Mouse (Mus musculus) stomach, adult 2 months (tissue): ENCODE measurements around the gene Kcnt1. TPM values are rescaled to one million over a fixed set of nuclear protein-coding genes. Genes with fewer than 3 reads are reported as not detected.

Experiments used
- polyA plus RNA-seq: library from polyadenylated mRNA; depleted of rRNA; stranded (reverse); fragments of >200 nt; gene quantifications from 2 replicates; pipeline ENCODE4 v1.2.3, GENCODE M21; 2012; rRNA removed

Kcnt1 gene
- 0.45 and 0.58 TPM in 2 replicates for polyA plus RNA-seq

GRCm38 (mm10) chr2:25863337-25864131 lies at the start of gene Kcnt1:
TSS of gene Kcnt1 (plus strand) at chr2:25863734.

GRCm38 (mm10) chr2:25815748-25816147 lies 47.8 kb upstream of the Kcnt1 start, which contains the start of gene Glt6d1:
TSS of gene Glt6d1 (minus strand) at chr2:25815848.

GRCm38 (mm10) chr2:25822806-25823205 lies 40.7 kb upstream of the Kcnt1 start, which contains the start of gene Lcn9:
TSS of gene Lcn9 (plus strand) at chr2:25823153.

GRCm38 (mm10) chr2:25847226-25847625 lies 16.3 kb upstream of the Kcnt1 start, which contains the start of gene Sohlh1:
TSS of gene Sohlh1 (minus strand) at chr2:25847248.

Other genes starting within 250 kb of the Kcnt1 start
- not detected in 2 replicates for gene Ccdc183, start 246.1 kb upstream of the Kcnt1 start, polyA plus RNA-seq
- gene Tmem141, start 241.7 kb upstream of the Kcnt1 start, polyA plus RNA-seq, result 11.7 and 12.7 TPM in 2 replicates
- 2.1 and 3.0 TPM in 2 replicates for gene Fcna, start 235.7 kb upstream of the Kcnt1 start, polyA plus RNA-seq
- gene Lcn8, start 210.6 kb upstream of the Kcnt1 start, polyA plus RNA-seq, result 2.0 TPM in 1 of 2 replicates, not detected in the other
- 2.0 TPM in 1 of 2 replicates, not detected in the other for gene Lcn5, start 205.8 kb upstream of the Kcnt1 start, polyA plus RNA-seq
- 0.17 TPM in 1 of 2 replicates, not detected in the other for gene Lcn6, start 186.9 kb upstream of the Kcnt1 start, polyA plus RNA-seq
- 0.40 TPM in 1 of 2 replicates, not detected in the other for gene Lcn10, start 181.0 kb upstream of the Kcnt1 start, polyA plus RNA-seq
- gene Obp2a, start 163.7 kb upstream of the Kcnt1 start, polyA plus RNA-seq, result 0.59 and 2.0 TPM in 2 replicates
- 31.9 and 46.7 TPM in 2 replicates for gene Bmyc, start 157.0 kb upstream of the Kcnt1 start, polyA plus RNA-seq
- not detected in 2 replicates for gene Obp2b, start 126.7 kb upstream of the Kcnt1 start, polyA plus RNA-seq
- not detected in 2 replicates for gene Lcn3, start 98.2 kb upstream of the Kcnt1 start, polyA plus RNA-seq
- not detected in 2 replicates for gene Lcn11, start 86.7 kb upstream of the Kcnt1 start, polyA plus RNA-seq
- not detected in 2 replicates for gene Gm13539, start 81.5 kb upstream of the Kcnt1 start, polyA plus RNA-seq
- not detected in 2 replicates for gene Glt6d1, start 47.9 kb upstream of the Kcnt1 start, polyA plus RNA-seq
- 0.91 TPM in 1 of 2 replicates, not detected in the other for gene Lcn9, start 40.6 kb upstream of the Kcnt1 start, polyA plus RNA-seq
- gene Sohlh1, start 16.5 kb upstream of the Kcnt1 start, polyA plus RNA-seq, result not detected in 2 replicates
- 1.1 and 1.3 TPM in 2 replicates for gene Camsap1, start 119.5 kb downstream of the Kcnt1 start, polyA plus RNA-seq
- gene Ubac1, start 158.0 kb downstream of the Kcnt1 start, polyA plus RNA-seq, result 26.6 and 29.2 TPM in 2 replicates